Mouse (Mus musculus): ENCODE data around the gene Mlxip.

Gene Mlxip

GRCm38 (mm10) chr5:123436071-123436779 is 41.6 kb downstream of the Mlxip start:
- no peak for DNase-seq

- DNase-seq: peak; percentile 72 to 74
Measured at GRCm38 (mm10) chr5:123436780-123437175, 42.2 kb downstream of the Mlxip start.

GRCm38 (mm10) chr5:123438381-123438780 is 43.8 kb downstream of the Mlxip start:
- no peak for DNase-seq

- DNase-seq: no peak
Measured at GRCm38 (mm10) chr5:123439312-123439711, 44.7 kb downstream of the Mlxip start.

- peak; percentile 55 for DNase-seq
Measured at GRCm38 (mm10) chr5:123439941-123440340, 45.3 kb downstream of the Mlxip start.

- peak in 1 of 2 experiments; percentile 41 for DNase-seq
Measured at GRCm38 (mm10) chr5:123440664-123441063, 46.1 kb downstream of the Mlxip start.

GRCm38 (mm10) chr5:123442283-123442682 is 47.7 kb downstream of the Mlxip start:
- DNase-seq: no peak

GRCm38 (mm10) chr5:123444069-123444468 is 49.5 kb downstream of the Mlxip start:
- peak; percentile 67 to 78 for DNase-seq

GRCm38 (mm10) chr5:123444849-123445334 is 50.3 kb downstream of the Mlxip start:
- DNase-seq: no peak

- no peak for DNase-seq
Measured at GRCm38 (mm10) chr5:123451886-123452285, 57.3 kb downstream of the Mlxip start.

- no peak for DNase-seq
Measured at GRCm38 (mm10) chr5:123461420-123461819, 66.8 kb downstream of the Mlxip start.

- no peak for DNase-seq
Measured at GRCm38 (mm10) chr5:123464638-123465037, 70.0 kb downstream of the Mlxip start.

GRCm38 (mm10) chr5:123470784-123471400 is 76.3 kb downstream of the Mlxip start:
- no peak for DNase-seq

- no peak for DNase-seq
Measured at GRCm38 (mm10) chr5:123473817-123474216, 79.2 kb downstream of the Mlxip start.

- DNase-seq: no peak
Measured at GRCm38 (mm10) chr5:123487659-123488395, 93.2 kb downstream of the Mlxip start.

GRCm38 (mm10) chr5:123489112-123489785 is 94.7 kb downstream of the Mlxip start, which contains the start of the genes Lrrc43 and Il31:
Gene Lrrc43 (plus strand): TSS chr5:123489305.
Gene Il31 (minus strand): TSS chr5:123489489.
- DNase-seq: no peak

- no peak for DNase-seq
Measured at GRCm38 (mm10) chr5:123489935-123490334, 95.3 kb downstream of the Mlxip start.

- peak; percentile 56 to 69 for DNase-seq
Measured at GRCm38 (mm10) chr5:123499717-123500116, 105.1 kb downstream of the Mlxip start.

- no peak for DNase-seq
Measured at GRCm38 (mm10) chr5:123501973-123502372, 107.4 kb downstream of the Mlxip start.

Measured in cerebellum, adult 18-20 months (tissue).